Mouse (Mus musculus) forebrain, embryonic 10.5 days (tissue): Measurements from ENCODE around the gene Flt3. TPM values are rescaled to one million over a fixed set of nuclear protein-coding genes. Genes with fewer than 3 reads are reported as not detected.
A peak's percentile ranks its signal among the peaks of the same experiment; 100 is the strongest.

Source experiments
- DNase-seq: peaks from one replicate; pipeline ENCODE4 v3.0.0-alpha.2; 2017; ENCODE audit warnings: low spot score; ENCODE audit errors: extremely low spot score
- H3K27ac ChIP-seq: fragments of 300-500 bp; sonication (generic); 2 replicates; pipeline ENCODE4 v1.5.1; 2016; ENCODE audit warnings: mild to moderate bottlenecking
- H3K27me3 ChIP-seq: fragments of 300-500 bp; sonication (generic); 2 replicates; pipeline ENCODE4 v1.6.1; 2016; ENCODE audit warnings: mild to moderate bottlenecking; ENCODE audit not compliant: poor library complexity, severe bottlenecking
- H3K36me3 ChIP-seq: fragments of 300-500 bp; sonication (generic); replicated peaks from 2 replicates; pipeline ENCODE4 v1.6.1; 2016; ENCODE audit warnings: mild to moderate bottlenecking, moderate library complexity
- H3K4me1 ChIP-seq: fragments of 300-500 bp; sonication (generic); 2 replicates; pipeline ENCODE4 v1.6.1; 2016
- H3K4me3 ChIP-seq: fragments of 300-500 bp; sonication (generic); 2 replicates; pipeline ENCODE4 v1.5.1; 2016; ENCODE audit warnings: mild to moderate bottlenecking, moderate library complexity
- H3K9me3 ChIP-seq: fragments of 300-500 bp; sonication (generic); 2 replicates; pipeline ENCODE4 v1.6.1; 2016; ENCODE audit warnings: mild to moderate bottlenecking, moderate library complexity
- whole genome bisulfite sequencing: fragments of 180-500 bp; shearing (Covaris S2); methylation state at CpG from one replicate; pipeline ENCODE4 v1.1.7; 2016; 5-methylcytosine and 5-hydroxymethylcytosine counted together
- polyA plus RNA-seq: library from polyadenylated mRNA; unstranded; fragments of >200 nt; fragmentation: Nextera tagmentation; extraction: Ambion mirVana; gene quantifications from 2 replicates; pipeline ENCODE4 v1.2.1, GENCODE M21; 2016

Flt3 gene
- 0.04 TPM in 1 of 2 replicates, not detected in the other for polyA plus RNA-seq

- Histone ChIP-seq H3K4me1 (peaks cover 15% of the 10 kb centered on the region), H3K27me3 (peaks cover 58% of the 10 kb centered on the region), H3K9me3 (peaks cover 3% of the 10 kb centered on the region; the same call in 1 of the 2 replicates), H3K4me3 (peak within 1 kb of the TSS; percentile 59), H3K36me3 (no peaks in the 10 kb centered on the region), H3K27ac (peak within 1 kb of the TSS; percentile 25; the same call in 1 of the 2 replicates)
- under 1% methylated on average over 56 of the region's 56 CpGs for WGBS
- DNase-seq: peak; percentile 49
Measured at GRCm38 (mm10) chr5:147399843-147400504, at the start of gene Flt3. Gene Flt3, minus strand, starts transcription at chr5:147400489.

GRCm38 (mm10) chr5:147448933-147449332, 48.6 kb upstream of the Flt3 start:
- Histone ChIP-seq H3K4me3 (no peak overlapping the region), H3K27me3 (no peaks in the 10 kb centered on the region), H3K9me3 (no peaks in the 10 kb centered on the region), H3K36me3 (peaks cover 28% of the 10 kb centered on the region), H3K4me1 (peaks cover 9% of the 10 kb centered on the region), H3K27ac (no peak overlapping the region)
- 83% methylated on average over 4 of the region's 4 CpGs for WGBS
- DNase-seq: no peak

- WGBS: 52% methylated on average over 4 of the region's 4 CpGs
- peaks cover 24% of the 10 kb centered on the region for H3K36me3 ChIP-seq
- H3K4me3 ChIP-seq: no peak overlapping the region
- H3K27ac ChIP-seq: no peak overlapping the region
- H3K27me3 ChIP-seq: no peaks in the 10 kb centered on the region
- H3K9me3 ChIP-seq: no peaks in the 10 kb centered on the region
- DNase-seq: no peak
- H3K4me1 ChIP-seq: peaks cover 9% of the 10 kb centered on the region
Measured at GRCm38 (mm10) chr5:147448526-147448925, 48.2 kb upstream of the Flt3 start.

GRCm38 (mm10) chr5:147445252-147445651, 45.0 kb upstream of the Flt3 start:
- H3K27ac ChIP-seq: no peak overlapping the region
- H3K4me1 ChIP-seq: peaks cover 9% of the 10 kb centered on the region
- no peaks in the 10 kb centered on the region for H3K27me3 ChIP-seq
- no peaks in the 10 kb centered on the region for H3K36me3 ChIP-seq
- no peak for DNase-seq
- WGBS: 93% methylated on average over 4 of the region's 4 CpGs
- peaks cover 2% of the 10 kb centered on the region; the same call in 1 of the 2 replicates for H3K9me3 ChIP-seq
- H3K4me3 ChIP-seq: no peak overlapping the region

GRCm38 (mm10) chr5:147444757-147445156, 44.5 kb upstream of the Flt3 start:
- Histone ChIP-seq H3K27me3 (no peaks in the 10 kb centered on the region), H3K36me3 (peaks cover 5% of the 10 kb centered on the region; the same call in 1 of the 2 replicates), H3K4me3 (no peak overlapping the region), H3K4me1 (peaks cover 9% of the 10 kb centered on the region), H3K27ac (no peak overlapping the region), H3K9me3 (peaks cover 3% of the 10 kb centered on the region; the same call in 1 of the 2 replicates)
- no peak for DNase-seq
- 97% methylated on average over 2 of the region's 2 CpGs for WGBS

GRCm38 (mm10) chr5:147444298-147444697, 44.0 kb upstream of the Flt3 start:
- 91% methylated on average over 6 of the region's 6 CpGs for WGBS
- H3K4me1 ChIP-seq: peaks cover 9% of the 10 kb centered on the region
- no peaks in the 10 kb centered on the region for H3K27me3 ChIP-seq

GRCm38 (mm10) chr5:147442741-147443140, 42.5 kb upstream of the Flt3 start:
- H3K9me3 ChIP-seq: peaks cover 3% of the 10 kb centered on the region; the same call in 1 of the 2 replicates
- H3K4me3 ChIP-seq: no peak overlapping the region
- WGBS: 86% methylated on average over 4 of the region's 4 CpGs
- no peaks in the 10 kb centered on the region for H3K27me3 ChIP-seq
- no peak for DNase-seq
- H3K36me3 ChIP-seq: peaks cover 19% of the 10 kb centered on the region
- no peak overlapping the region for H3K27ac ChIP-seq
- no peaks in the 10 kb centered on the region for H3K4me1 ChIP-seq

More at GRCm38 (mm10) chr5:147444298-147444697, 44.0 kb upstream of the Flt3 start:
- Histone ChIP-seq H3K27ac (no peak overlapping the region), H3K36me3 (peaks cover 6% of the 10 kb centered on the region), H3K4me3 (no peak overlapping the region), H3K9me3 (peaks cover 3% of the 10 kb centered on the region; the same call in 1 of the 2 replicates)
- no peak for DNase-seq

GRCm38 (mm10) chr5:147441979-147442378, 41.7 kb upstream of the Flt3 start:
- Histone ChIP-seq H3K36me3 (peaks cover 19% of the 10 kb centered on the region), H3K9me3 (peaks cover 3% of the 10 kb centered on the region; the same call in 1 of the 2 replicates), H3K27me3 (no peaks in the 10 kb centered on the region), H3K27ac (no peak overlapping the region), H3K4me3 (no peak overlapping the region), H3K4me1 (no peaks in the 10 kb centered on the region)
- no peak for DNase-seq
- 93% methylated on average over 1 of the region's 1 CpGs for WGBS

GRCm38 (mm10) chr5:147440996-147441507, 40.8 kb upstream of the Flt3 start:
- Histone ChIP-seq H3K27me3 (no peaks in the 10 kb centered on the region), H3K36me3 (peaks cover 19% of the 10 kb centered on the region), H3K4me3 (no peak overlapping the region), H3K9me3 (peaks cover 3% of the 10 kb centered on the region; the same call in 1 of the 2 replicates), H3K4me1 (peaks cover 5% of the 10 kb centered on the region), H3K27ac (no peak overlapping the region)
- DNase-seq: no peak
- WGBS: 77% methylated on average over 3 of the region's 3 CpGs

GRCm38 (mm10) chr5:147436491-147436890, 36.2 kb upstream of the Flt3 start:
- Histone ChIP-seq H3K27me3 (no peaks in the 10 kb centered on the region), H3K36me3 (peaks cover 25% of the 10 kb centered on the region), H3K27ac (no peak overlapping the region), H3K4me3 (no peak overlapping the region), H3K4me1 (peaks cover 42% of the 10 kb centered on the region), H3K9me3 (peaks cover 3% of the 10 kb centered on the region; the same call in 1 of the 2 replicates)
- DNase-seq: no peak
- 71% methylated on average over 5 of the region's 5 CpGs for WGBS

GRCm38 (mm10) chr5:147435751-147436150, 35.5 kb upstream of the Flt3 start:
- H3K4me1 ChIP-seq: peaks cover 43% of the 10 kb centered on the region
- H3K9me3 ChIP-seq: peaks cover 3% of the 10 kb centered on the region; the same call in 1 of the 2 replicates
- WGBS: 73% methylated on average over 2 of the region's 2 CpGs
- DNase-seq: no peak
- H3K36me3 ChIP-seq: peaks cover 25% of the 10 kb centered on the region
- H3K4me3 ChIP-seq: no peak overlapping the region
- H3K27me3 ChIP-seq: no peaks in the 10 kb centered on the region
- H3K27ac ChIP-seq: no peak overlapping the region

- DNase-seq: no peak
- 82% methylated on average over 4 of the region's 4 CpGs for WGBS
- H3K36me3 ChIP-seq: peaks cover 25% of the 10 kb centered on the region
- H3K4me3 ChIP-seq: no peak overlapping the region
- H3K4me1 ChIP-seq: peaks cover 43% of the 10 kb centered on the region
- H3K27ac ChIP-seq: no peak overlapping the region
- no peaks in the 10 kb centered on the region for H3K27me3 ChIP-seq
- H3K9me3 ChIP-seq: no peaks in the 10 kb centered on the region; the same call in 1 of the 2 replicates
Measured at GRCm38 (mm10) chr5:147435224-147435623, 34.9 kb upstream of the Flt3 start.

GRCm38 (mm10) chr5:147432927-147433326, 32.6 kb upstream of the Flt3 start:
- Histone ChIP-seq H3K27me3 (no peaks in the 10 kb centered on the region), H3K9me3 (no peaks in the 10 kb centered on the region), H3K36me3 (peaks cover 6% of the 10 kb centered on the region), H3K4me3 (peak overlapping the region; percentile 97; the same call in 1 of the 2 replicates), H3K27ac (no peak overlapping the region), H3K4me1 (peaks cover 55% of the 10 kb centered on the region)
- no peak for DNase-seq
- WGBS: 96% methylated on average over 8 of the region's 8 CpGs
